Mouse (Mus musculus) cerebellum, adult 8-10 months (tissue): ENCODE results near the gene Nr4a2.

Source experiments
- DNase-seq: peaks from one replicate; pipeline ENCODE4 v3.0.0; 2022

The Nr4a2 gene

DNA sequence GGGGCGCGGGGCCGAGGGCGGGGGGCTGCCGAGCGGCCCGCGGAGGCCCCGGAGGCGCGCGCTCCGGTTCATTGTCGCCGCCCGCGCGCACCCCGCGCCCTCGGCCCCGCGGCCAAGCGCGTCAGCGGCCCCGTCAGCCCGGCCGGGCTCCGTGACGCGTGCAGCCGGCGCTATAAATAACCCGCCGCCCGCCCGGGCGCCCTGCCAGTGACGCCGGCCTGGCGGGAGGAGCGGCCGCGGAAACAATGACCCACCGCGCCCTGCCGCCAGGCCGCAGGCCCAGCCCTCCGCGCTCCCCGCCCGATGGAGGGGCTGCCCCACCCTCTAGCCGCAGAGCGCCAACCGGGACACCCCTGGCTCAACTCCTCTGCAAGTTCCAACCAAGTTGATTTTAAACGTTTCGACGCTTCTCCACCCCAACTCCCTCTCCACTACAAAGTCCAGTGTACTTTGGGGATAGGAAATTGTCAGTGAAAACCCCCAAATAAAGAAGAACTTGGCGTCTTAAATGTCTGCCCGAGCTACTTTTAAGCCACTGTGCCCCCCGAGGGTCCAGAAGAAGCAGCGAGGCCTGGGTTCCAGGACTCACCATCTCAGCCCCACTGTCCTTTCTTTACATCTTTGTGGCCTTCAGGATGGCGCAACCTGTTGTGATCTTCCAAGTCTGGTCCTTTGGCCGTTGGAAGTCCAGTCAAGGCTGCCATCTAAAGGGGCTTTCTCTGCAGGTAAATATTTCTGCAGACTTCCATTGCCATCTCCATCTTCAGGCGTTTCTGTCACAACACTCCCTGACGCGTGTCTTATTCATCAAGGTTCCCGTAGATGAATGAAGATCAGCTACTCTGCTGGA lies at the start of gene Nr4a2:
TSS of gene Nr4a2 (minus strand) at position 13 of the 850 bp plus-strand sequence.
- DNase-seq = peak; percentile 86

DNA sequence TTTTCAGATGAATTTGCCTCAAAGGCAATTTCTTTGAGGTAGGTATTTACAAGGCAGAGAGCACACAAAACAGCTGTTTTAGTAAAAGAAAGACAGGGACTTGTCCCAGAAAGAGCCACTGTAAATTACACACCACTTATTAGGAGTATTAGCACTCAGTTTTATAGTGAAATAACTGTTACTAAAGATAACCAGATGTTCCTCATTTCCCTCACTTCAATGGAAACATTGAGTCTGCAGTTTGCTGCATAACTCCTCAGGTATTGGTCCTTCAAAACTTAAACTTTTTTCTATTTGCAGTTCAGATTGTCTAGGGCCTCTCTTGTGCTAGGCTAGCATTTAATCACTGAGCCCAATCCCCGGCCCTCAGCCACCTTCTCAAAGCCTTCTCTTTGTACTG lies 41.6 kb upstream of the Nr4a2 start:
- no peak for DNase-seq

DNA sequence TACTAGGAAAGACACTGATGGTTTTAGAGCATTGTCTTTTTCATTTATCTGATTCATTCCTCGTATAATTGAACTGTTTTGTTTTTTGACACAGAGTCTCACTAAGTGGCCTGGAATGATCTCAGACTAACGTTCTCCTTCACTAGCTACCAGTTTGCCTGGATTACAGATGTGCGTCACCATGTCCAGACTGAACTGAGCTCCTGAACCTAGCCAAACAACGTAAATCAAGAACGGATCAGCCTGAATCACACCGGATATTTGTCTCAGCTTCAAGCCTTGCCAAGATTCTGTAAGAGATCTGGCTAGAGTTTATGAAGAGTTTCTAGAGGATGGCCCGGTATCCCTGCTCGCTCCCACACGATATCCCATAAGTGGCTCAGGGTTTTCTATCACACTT lies 33.0 kb upstream of the Nr4a2 start:
- no peak for DNase-seq

DNA sequence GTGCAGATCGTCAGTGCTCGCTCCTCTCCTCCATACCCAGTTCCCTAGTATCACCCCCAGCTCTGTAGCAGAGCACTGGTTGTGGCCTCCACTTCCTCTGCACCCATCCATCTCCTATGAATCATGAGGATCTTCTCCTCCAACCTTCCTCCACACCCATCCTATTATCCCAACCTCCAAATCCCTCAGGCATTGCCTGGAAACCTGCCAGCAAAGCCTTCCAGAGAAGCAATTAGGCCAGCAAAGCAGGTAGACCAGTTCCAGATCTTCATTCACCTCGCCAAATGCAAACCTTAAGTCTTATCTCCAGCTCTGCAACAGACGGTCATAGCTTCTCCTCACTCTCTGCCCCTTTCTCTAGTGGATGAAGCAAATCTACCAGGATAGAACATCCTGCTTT lies 26.0 kb upstream of the Nr4a2 start:
- DNase-seq = no peak

DNA sequence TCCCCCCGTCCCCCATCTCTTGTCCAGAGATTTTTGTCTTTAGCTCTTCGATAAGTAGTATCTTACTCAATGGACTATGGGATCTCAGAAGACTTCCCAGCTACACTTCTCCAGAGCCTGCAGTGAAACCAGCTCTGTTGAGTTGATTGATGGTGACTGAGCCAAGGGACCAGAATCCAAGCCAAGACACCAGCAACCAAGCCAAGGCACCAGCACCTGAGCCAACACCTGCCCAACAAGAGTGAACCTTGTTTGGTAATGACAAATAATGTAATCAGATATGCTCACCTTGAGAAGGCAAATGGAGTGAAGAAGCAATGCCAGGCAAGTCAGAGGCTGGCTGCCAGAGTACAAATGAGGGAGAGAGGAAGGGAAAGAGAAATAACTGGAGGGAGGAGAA lies 24.4 kb upstream of the Nr4a2 start:
- no peak for DNase-seq

DNA sequence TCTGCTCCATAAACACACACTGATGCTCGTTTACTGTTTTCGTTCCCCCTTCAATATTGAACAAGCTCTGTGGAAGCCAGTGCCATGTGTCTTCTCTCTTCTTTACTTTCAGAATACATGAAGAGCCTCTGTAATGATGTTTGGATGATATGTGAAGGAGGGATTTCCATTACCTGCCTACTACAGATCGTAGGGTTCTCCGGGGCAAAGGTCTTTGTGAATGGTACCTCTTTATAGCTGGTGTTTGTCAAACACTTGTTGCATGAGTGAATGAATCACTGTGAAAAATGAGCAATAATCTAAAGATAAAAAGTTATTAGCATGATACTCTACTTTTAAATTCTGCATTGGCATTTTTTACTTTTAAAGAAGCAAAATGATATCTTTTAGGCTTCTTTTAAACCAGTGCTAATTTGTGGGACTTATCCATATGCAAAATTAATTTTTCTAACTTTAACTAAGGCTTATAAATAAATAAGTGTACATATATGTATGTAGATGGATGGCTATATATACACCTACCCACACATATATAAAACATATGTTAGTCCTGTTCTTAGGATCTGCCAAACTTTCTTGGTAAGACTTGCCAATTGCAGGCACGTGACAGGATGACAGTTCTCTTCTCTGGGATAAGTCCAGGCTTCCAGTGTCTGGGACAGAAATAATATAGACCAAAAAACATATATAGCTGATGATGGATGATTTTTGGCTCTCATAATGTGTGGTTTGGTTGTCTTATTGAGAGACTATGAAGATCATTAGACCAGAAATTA lies 22.0 kb upstream of the Nr4a2 start:
- no peak for DNase-seq

DNA sequence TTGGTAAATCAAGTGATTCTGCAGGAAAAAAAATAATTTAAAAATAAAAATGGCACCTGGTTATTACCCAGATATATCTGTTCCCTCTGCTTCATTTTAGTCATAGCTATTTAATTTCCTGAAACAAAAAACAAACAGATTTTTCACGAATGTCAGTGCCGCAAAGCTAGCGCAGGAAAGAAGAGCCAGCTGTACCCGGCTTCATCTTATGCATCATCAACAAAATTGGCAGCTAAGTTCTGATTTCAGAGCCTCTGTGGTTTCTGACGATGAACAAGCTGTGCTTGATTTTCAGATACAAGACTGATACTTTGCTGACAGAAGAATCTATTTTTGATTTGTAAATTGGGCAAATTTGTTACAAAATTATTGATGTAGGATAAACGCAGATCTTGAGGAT lies 14.8 kb upstream of the Nr4a2 start:
- DNase-seq = no peak

DNA sequence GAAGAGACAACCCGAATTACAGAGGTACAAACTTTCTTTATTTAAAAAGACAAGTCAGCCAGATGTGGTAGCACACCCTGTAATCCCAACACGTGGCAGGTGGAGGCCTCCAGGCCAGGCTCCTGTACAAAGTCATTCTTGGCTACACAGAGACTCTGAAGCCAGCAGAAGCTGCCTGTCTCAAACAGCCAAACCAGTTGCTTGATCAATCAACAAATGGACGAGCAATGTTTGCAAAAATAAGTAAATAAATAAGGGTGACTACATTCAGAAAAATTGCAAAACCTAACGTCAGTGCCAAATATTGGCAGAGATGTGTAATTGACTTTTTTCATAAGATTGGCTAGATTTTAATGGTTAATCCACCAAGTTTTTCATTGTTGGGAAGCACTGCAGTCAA lies 3.7 kb upstream of the Nr4a2 start:
- no peak for DNase-seq

DNA sequence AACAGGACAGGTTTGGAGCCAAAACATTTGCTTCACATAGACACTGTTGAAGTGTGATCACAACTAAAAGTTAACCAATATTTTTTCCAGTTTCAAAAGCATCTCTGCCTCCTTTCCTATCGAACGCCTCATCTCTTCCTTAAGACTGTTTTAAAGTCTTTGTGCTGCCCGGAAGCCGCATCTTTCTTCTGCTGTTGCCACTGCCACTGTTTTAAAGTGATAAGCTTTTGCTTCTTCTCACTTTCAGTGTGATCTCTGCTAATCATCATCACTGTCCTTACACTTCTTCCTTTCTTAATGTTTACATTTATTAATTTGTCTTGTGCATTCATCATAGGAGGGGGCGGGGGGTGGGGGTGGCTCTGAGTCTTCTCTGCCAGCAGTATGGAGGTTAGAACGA lies 2.1 kb upstream of the Nr4a2 start:
- no peak for DNase-seq

DNA sequence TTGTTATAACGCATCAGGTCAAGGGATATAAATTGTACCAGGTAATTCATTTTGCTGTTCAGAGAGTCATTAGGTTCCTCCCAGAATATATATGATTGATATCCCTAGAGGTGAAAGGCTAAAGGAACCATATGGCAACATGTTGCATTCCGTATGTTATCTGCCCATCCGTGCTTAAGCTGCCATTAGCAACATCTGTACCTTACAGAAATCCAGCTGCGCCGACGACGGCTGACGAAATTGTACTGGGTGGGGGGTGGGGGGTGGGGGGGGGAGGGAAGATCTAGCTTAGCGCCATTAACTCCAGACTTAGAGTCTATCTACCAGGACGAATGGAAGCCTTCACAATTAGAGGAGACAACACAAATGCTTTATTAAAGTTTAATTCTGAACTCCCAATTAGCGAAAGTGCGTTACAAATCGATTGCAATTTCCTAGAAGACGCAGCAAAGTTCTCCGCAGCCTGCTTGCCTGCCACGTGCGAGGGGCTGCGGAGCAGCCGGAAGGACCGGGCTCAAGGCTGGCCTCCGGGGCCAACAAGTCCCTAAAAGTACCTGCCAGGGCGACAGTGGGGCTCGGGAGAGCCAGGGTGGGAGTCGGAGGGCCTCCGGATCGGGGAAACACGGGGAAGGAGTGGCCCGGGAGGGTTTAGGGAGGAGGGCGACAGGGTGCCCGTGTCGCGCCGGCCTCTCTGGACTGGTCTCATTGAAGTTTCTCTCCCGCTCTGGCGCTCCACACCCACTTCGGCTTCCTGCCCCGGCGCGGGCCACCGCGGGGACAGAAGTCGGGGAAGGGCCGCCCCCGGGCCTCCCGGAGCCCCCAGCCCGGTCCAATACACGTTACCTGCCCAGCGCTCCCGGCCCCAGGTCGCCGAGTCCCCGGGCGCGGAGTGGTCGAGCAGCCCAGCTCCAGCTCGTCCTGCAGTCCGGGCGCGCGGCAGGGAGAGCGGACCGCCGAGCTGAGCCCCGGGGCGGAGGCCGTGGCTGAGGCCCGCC lies 520 bp downstream of the Nr4a2 start:
- DNase-seq = peak; percentile 62

DNA sequence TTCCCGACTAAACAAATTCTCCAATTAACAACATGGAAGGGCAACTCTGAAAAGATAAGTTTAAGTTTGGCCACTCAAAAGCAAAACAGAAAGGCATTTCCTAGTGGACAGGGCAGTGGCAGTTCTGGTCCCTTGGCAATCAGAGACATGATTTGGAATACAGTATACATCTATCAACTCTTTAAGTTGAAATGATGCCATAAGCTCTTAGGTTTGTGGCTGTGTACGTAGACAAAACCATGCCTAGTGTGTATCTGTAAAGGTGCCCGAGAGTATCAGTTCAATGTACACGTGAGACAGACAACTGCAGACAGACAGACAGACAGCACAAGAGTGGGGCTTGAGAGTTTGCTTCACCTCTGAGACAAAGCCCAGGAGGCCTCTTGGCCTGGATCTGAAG lies 2.7 kb downstream of the Nr4a2 start:
- no peak for DNase-seq

DNA sequence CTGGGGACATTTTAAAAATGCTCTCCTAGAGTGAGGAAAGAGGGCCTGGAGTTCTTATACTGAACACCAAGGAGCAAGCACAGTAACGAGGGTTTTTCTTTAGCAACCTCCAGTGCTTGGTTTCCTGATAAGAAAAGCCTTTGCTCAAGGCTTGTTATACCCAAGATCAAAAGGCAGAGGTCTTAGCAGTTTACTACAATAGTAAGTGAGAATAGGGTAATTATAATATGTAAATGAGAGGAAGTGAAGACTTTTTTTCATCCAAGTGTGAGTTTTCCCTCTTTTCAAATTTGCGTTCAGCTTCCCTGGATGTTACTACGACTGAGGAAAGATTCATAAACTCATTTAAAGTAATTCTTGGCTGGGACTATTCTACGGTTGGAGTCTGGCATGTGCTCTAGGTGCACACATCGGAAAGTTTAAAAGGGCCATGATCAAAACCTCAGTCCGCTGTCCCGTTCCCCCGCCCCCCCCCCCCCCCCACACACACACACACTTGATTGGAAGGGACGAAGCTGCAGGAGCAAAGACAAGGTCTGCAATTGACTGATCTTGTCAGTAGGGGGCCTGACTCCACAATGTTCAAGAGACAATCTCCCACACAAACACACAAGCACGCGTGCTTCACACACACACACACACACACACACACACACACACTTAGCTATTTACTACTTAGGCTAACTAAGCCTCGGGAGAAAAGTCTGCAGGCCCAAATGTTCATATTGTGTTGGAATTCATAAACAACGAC lies 6.4 kb downstream of the Nr4a2 start:
- DNase-seq = peak; percentile 66

DNA sequence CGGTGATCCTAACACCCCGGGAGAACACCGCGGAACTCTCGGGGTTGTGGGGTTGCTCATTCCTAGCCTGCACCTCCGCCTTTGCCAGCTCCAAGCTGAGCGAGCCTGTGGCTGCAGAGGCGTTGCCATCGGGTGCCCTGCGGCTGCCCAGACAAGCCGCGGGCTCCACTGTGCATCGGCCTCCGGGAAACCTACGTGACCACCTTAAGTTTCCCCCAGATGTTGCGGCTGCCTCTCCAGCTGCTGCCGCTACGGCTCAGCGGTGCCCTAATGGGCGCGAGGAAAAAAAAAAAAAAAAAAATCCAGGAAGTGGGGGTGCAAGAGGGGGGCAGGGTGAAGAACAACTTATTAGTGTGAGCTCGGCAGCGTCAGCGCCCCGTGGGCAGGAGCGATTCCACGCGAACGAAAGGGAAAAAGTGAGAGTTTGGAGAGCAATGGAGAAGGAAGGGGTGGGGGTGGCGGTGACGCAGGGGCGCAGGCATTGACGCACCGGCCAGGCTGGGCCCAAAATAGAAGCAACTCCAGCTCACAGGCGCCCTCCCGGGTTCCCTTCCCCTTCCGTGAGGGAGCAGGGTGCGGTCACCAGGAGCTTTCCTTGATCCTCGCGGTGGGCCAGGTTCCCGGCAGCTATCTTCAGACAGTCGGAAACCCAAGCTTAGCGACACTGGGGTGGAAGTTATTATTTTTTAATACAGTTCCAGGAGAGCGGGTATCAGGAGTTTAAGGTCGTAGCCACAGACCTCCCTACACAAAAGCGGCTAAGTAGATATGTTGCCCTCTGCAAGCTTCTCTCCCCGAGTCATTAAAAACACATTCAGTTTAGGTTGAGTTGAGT lies 7.2 kb downstream of the Nr4a2 start:
- peak; percentile 78 for DNase-seq

DNA sequence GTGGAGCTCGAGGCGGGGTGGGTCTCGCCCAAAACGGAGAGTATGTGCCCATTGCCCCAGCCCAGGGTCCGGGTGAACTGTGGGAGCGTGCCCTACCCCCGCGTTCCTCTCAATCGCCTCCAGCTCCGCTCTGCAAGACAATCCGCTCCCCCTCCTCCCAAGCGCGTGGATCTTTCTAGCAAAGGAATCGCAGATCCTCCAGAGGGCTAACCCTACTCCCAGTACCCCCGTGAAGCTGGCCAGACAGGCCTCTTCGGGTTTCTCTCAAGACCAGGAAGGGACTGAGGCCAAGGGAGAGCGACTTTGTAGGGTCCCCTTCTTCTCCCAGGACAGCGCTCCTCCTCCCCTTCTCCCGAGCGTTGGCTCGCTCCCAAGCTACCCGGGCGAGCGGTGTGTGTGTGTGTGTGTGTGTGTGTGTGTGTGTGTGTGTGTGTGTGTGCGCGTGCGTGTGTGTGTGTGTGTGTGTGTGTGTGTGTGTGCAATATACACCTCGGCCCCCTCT lies 7.9 kb downstream of the Nr4a2 start:
- peak; percentile 64 for DNase-seq

DNA sequence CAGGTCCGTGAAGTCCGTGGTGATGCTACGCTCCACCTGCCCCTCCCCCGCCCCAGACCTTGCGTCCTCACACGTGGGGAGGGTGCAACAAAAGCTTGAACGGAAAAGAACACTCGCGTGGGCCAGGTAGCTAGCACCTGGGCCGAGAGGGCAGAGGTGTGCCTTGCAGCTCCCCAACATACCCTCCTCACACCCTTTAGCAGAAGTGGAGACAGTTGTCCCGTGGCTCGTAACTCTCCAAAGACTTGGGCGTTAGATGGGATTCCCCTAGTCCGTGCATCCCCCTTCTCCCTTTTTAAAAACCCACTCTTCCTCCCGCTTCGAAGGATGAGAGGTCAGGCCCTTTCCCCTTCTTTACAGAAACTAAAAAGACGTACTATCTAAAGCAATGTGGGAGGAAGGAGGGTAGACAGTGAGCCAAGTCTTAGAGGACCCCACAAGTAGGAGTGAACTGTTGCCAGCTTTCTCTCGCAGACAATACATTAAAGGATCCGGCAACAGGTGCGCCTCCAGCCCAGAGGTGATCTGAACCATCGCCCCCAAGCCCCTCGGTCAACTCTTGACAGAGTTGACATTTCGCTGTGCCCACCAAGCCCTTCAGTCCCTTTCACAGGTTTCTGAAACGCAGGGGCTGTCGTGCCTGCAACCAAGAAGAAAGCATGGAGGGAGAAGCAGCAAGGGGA lies 8.5 kb downstream of the Nr4a2 start:
- peak; percentile 44 for DNase-seq

DNA sequence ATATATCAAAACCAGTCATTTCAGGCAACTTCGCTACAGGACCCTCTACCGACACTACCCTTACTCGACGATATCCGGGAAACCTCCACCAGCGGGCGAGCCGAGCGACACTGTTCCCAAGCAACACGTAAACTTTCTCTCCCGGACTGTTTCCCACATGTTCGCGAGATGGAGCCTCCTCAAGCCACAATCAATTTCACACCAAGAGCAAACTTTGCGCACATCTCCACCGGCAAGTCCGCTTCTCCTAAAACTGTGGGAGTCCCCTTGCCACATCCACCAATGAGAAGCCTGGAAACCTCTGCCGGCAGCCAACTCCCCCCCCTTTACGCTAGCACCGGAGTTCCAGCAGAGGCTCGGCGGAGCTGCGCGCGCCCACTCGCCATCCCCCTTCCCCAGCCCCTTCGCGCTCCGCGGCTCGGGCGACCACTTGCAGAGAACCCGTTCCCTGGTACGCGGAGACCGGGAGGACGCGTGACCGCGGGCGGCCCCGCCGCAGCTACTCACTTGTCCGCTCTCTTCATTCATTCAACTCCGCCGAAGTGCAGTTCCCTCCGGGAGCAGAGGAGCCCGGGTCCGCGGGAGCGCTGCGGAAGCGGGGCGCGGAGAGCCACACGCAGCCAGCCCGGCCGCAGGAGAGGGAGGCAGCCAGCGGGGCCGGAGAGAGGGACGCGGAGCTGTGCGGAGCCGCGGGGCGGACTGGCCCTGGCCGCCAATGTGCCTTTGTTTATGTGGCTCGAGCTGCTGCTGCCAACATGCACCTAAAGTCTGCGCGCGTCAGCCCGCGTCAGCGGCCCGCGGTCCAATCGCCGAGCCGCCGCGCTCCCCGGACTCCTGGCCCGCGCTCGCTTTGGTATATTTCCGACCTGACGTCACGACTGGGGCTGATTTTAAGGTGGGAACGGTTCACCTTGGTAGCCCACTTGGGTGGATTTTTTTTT lies 9.3 kb downstream of the Nr4a2 start:
- peak; percentile 86 for DNase-seq

DNA sequence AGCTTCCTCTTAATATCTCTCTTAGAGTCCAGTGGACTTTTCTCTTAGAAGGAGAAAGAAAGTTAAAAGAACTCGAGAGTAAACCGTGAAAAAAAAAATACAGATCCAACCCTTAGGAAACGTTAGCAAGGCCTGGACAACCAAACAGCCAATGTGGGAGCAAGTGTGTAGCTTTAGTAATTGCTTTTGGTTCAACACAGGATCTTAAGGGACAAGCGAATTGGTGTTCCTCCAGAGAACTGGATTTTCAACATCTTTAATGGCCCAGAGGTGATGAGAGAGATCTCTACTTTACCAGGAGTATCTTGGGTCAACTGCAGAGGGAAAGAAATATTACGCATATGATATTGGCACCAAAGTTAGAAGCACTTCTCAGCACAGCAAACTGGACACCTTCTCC lies 10.4 kb downstream of the Nr4a2 start:
- DNase-seq = no peak

DNA sequence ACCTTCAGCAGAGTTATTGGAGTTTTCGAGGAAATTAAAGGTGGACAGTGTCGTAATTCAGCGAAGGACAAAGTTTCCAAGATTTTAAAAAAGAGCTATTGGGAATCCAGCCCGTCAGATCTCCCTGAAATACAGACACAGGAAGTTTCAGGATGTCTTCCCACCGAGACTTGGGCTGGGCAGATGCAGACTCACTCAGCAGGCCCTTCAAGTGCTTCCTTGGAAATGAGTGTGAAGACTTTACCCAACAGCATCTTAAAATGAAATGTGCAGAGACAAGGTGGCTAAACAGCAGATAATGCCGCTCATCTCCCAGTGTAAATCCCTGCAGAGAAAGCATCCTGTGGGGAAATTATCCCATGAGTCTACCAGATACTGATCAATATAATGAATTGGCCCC lies 10.9 kb downstream of the Nr4a2 start:
- DNase-seq = no peak

DNA sequence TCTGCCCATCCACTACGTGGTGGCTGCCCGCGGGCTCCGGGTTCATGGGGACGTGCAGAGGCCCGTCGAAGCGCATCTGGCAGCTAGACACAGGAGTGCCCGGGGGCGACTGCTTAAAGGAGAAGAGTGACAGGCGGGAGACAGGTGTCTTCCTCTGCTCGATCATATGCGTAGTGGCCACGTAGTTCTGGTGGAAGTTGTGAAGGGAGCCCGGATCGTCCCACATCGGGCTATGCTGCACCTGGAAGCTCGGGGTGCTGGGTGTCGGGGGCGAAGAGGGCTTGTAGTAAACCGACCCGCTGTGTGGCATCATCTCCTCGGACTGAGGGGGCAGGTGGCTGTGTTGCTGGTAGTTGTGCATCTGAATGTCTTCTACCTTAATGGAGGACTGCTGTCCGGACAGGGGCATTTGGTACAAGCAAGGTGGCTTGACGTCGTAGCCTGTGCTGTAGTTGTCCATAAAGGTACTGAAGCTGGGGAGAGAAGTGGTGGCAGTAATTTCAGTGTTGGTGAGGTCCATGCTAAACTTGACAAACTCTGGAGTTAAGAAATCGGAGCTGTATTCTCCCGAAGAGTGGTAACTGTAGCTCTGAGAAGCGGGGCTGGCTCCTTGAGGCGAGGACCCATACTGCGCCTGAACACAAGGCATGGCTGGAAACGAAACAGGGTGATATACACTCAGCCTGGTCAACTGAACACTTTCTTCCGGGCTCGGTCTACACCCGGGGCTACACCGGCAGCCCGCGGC lies 11.8 kb downstream of the Nr4a2 start:
- DNase-seq = no peak
